Mouse (Mus musculus): ENCODE measurements around the gene C2cd4a.

DNA sequence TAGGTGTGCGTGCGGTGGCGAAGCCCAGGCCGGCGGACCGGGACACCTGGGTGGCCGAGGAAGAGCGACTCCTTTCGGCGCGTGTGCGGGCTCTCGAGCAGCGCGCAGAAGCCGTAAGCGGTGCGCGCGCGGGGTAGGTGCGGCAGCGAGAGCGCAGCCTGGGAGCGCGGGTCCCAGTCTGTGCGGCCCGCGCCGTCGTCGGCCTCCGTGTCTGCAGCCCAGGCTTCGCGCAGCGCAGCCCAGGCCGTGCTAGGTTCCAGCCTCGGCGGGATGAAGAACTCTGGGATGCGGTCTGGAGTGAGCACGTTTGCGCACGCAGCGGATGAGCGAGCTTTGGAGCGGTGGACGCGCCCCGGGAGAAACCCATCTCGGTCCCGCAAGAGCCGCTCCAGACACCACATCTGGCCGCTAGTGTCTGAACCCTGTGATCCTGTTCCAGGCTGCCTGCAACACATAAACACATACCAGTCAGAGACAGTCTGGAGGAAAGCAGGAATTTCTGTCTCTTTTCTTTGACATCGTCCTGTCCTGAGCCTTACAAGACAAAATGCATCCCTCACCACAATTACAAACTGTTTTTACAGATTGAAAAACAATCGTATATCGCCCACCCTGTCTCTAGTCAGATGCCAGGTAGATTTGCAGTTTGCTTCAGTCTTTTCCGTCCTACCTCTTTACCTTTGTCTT lies 628 bp downstream of the C2cd4a start:
- TF ChIP-seq CTCF (IDR thresholded peaks at IDR 0.05; ENCODE audit: low read depth, low read length) (no peak), POLR2A (IDR thresholded peaks at IDR 0.05; ENCODE audit: borderline replicate concordance, low read depth, low read length) (no peak)
